In the genomic region with DNA sequence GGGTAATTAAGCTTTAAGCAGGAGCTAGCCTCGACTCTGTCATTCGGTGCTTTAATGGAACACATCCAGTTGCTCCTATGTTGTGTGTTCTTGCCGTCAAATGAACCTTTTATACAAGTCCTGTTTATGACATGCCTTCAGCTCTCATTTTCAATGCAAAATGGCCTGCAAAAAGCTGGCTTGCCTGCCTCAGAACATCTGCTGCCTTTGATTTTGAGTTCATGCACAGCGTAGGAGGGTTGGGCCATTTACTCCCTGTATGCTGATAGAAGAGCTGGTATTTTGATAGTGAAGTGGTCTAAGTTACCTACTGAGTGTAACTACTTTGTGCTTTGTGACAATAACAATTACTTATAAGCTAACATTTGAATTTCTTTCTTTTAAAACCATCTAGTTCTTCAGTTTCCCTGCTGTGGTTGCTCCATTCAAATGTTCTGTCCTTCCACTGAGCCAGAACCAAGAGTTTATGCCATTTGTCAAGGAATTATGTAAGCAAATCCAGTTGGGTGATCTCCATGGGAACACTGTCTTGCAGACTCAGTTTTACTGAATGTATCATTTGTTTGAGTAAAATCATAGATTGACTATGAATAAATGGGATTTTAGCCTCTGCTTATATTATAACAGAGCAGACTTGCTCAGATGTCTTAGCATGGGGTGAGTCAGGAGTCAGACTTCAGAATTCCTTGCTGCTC, we compare ENCODE assay signal across 30 mouse cellular contexts. TPM values are rescaled to one million over a fixed set of nuclear protein-coding genes. Genes with fewer than 3 reads are reported as not detected.
DNase-seq lines count a peak whose midpoint lies in the region; ATAC-seq and TF ChIP-seq lines count a peak whose summit lies in the region.
"Had no signal": no experiment of that assay in that cellular context is flagged by ENCODE, and none has a peak within 500 bp of the region (broad histone marks: within the 10 kb centered on the region; RNA-seq: fewer than 3 reads in every experiment).

No protein-coding gene starts in this region.

- no peak for TF ChIP-seq CTCF in forebrain, postnatal 0 days (IDR thresholded peaks at IDR 0.05; ENCODE audit: low read depth)
- TF ChIP-seq CTCF in stomach, postnatal 0 days (IDR thresholded peaks at IDR 0.05; ENCODE audit: low read depth): no peak

- no peak for DNase-seq in forebrain, postnatal 0 days
- no peak for DNase-seq in forebrain, embryonic 11.5 days (ENCODE audit: low spot score)
- peak; percentile 40 to 67 for DNase-seq in layer of hippocampus, adult 18-20 months (ENCODE audit: low spot score in 2 of 2)
- no peak for DNase-seq in layer of hippocampus, postnatal 10 days (ENCODE audit: low spot score in 2 of 2)
- no peak for DNase-seq in stomach, postnatal 0 days (ENCODE audit: low spot score)
- no peak for DNase-seq in cerebellum, postnatal 25 days
- DNase-seq: adrenal gland, postnatal 10 days; adrenal gland, postnatal 36 days; B cell, adult 2 months; cerebellum, adult 11-12 months; cerebellum, adult 8-10 months; cerebellum, postnatal 10 days; gastrocnemius, postnatal 10 days; gastrocnemius, postnatal 36 days; heart, adult 2 months; heart, postnatal 14 days; heart, postnatal 4 days had no signal

- ATAC-seq in forebrain, postnatal 0 days: peak; percentile 28; the same call in 1 of the 2 replicates
- no peak for ATAC-seq in forebrain, embryonic 11.5 days (replicated peaks; ENCODE audit: low FRiP score)
- ATAC-seq in stomach, embryonic 14.5 days (ENCODE audit: insufficient number of reproducible peaks, insufficient read depth, low FRiP score, low read depth): no peak
- no peak for ATAC-seq in stomach, postnatal 0 days (ENCODE audit: low FRiP score, low TSS enrichment)
- ATAC-seq: forebrain, embryonic 16.5 days; hindbrain, postnatal 0 days; inflammation-experienced regulatory T-cells, adult 6 months; Patski had no signal

- no peak for TF ChIP-seq EP300 in stomach, postnatal 0 days (optimal IDR thresholded peaks at IDR 0.05)

- H3K36me3 ChIP-seq in forebrain, postnatal 0 days (ENCODE audit: insufficient read depth): peaks cover 73% of the 10 kb centered on the region
- H3K36me3 ChIP-seq in forebrain, embryonic 11.5 days (ENCODE audit: control insufficient read depth, insufficient read depth, low read length): peaks cover 6% of the 10 kb centered on the region; the same call in 1 of the 2 replicates
- peaks cover 70% of the 10 kb centered on the region for H3K36me3 ChIP-seq in stomach, embryonic 14.5 days (ENCODE audit: control insufficient read depth, insufficient read depth, low read length)
- H3K36me3 ChIP-seq in stomach, postnatal 0 days (ENCODE audit: control insufficient read depth, insufficient read depth, low read length): peaks cover 23% of the 10 kb centered on the region

- no peak overlapping the region for H3K27ac ChIP-seq in forebrain, postnatal 0 days (ENCODE audit: low read depth, low read length)
- no peak overlapping the region for H3K27ac ChIP-seq in forebrain, embryonic 11.5 days (ENCODE audit: low read depth, low read length)
- peak overlapping the region; percentile 44; the same call in 1 of the 2 replicates for H3K27ac ChIP-seq in stomach, embryonic 14.5 days (ENCODE audit: low read length)
- no peak overlapping the region for H3K27ac ChIP-seq in stomach, postnatal 0 days (replicated peaks)
- H3K27ac ChIP-seq: forebrain, embryonic 10.5 days; heart, adult 2 months; heart, embryonic 10.5 days; heart, embryonic 13.5 days; hindbrain, embryonic 14.5 days; hindbrain, postnatal 0 days had no signal

- no peak overlapping the region for H3K9ac ChIP-seq in forebrain, postnatal 0 days
- H3K9ac ChIP-seq in forebrain, embryonic 11.5 days (ENCODE audit: low read length): no peak overlapping the region
- H3K9ac ChIP-seq in stomach, embryonic 14.5 days (replicated peaks; ENCODE audit: low read depth, low read length): no peak overlapping the region
- H3K9ac ChIP-seq in stomach, postnatal 0 days (ENCODE audit: low read length): no peak overlapping the region
- H3K9ac ChIP-seq: heart, embryonic 13.5 days; hindbrain, embryonic 14.5 days had no signal

- H3K27me3 ChIP-seq in forebrain, postnatal 0 days (ENCODE audit: insufficient read depth, low read length): no peaks in the 10 kb centered on the region
- no peaks in the 10 kb centered on the region for H3K27me3 ChIP-seq in forebrain, embryonic 11.5 days (ENCODE audit: control insufficient read depth, insufficient read depth, low read length)
- no peaks in the 10 kb centered on the region for H3K27me3 ChIP-seq in stomach, embryonic 14.5 days (ENCODE audit: control insufficient read depth, insufficient read depth, low read length)
- H3K27me3 ChIP-seq in stomach, postnatal 0 days (ENCODE audit: control insufficient read depth, insufficient read depth, low read length): no peaks in the 10 kb centered on the region
- H3K27me3 ChIP-seq: CH12.LX; heart, embryonic 13.5 days; Patski had no signal

- H3K4me1 ChIP-seq in forebrain, postnatal 0 days (ENCODE audit: insufficient read depth): no peaks in the 10 kb centered on the region
- H3K4me1 ChIP-seq in forebrain, embryonic 11.5 days (replicated peaks; ENCODE audit: control insufficient read depth, insufficient read depth, low read length): no peaks in the 10 kb centered on the region
- no peaks in the 10 kb centered on the region for H3K4me1 ChIP-seq in stomach, embryonic 14.5 days (ENCODE audit: control insufficient read depth, insufficient read depth, low read length)
- no peaks in the 10 kb centered on the region for H3K4me1 ChIP-seq in stomach, postnatal 0 days (replicated peaks; ENCODE audit: control insufficient read depth, insufficient read depth)
- H3K4me1 ChIP-seq: forebrain, embryonic 10.5 days; heart, embryonic 10.5 days; heart, embryonic 13.5 days had no signal

- H3K4me3 ChIP-seq in forebrain, postnatal 0 days (ENCODE audit: low read depth, low read length): no peak overlapping the region
- H3K4me3 ChIP-seq in forebrain, embryonic 11.5 days (ENCODE audit: low read depth, low read length): no peak overlapping the region
- no peak overlapping the region for H3K4me3 ChIP-seq in stomach, embryonic 14.5 days (ENCODE audit: low read depth, low read length)
- no peak overlapping the region for H3K4me3 ChIP-seq in stomach, postnatal 0 days (ENCODE audit: low read depth, low read length)
- H3K4me3 ChIP-seq: forebrain, embryonic 10.5 days; heart, adult 2 months; heart, embryonic 10.5 days; heart, embryonic 13.5 days had no signal

- H3K4me2 ChIP-seq in forebrain, postnatal 0 days (ENCODE audit: low read depth): no peak overlapping the region
- no peak overlapping the region for H3K4me2 ChIP-seq in forebrain, embryonic 11.5 days (ENCODE audit: low read depth, low read length, severe bottlenecking)
- no peak overlapping the region for H3K4me2 ChIP-seq in stomach, embryonic 14.5 days (replicated peaks; ENCODE audit: low read depth, low read length)
- H3K4me2 ChIP-seq in stomach, postnatal 0 days (replicated peaks; ENCODE audit: low read depth): no peak overlapping the region
- H3K4me2 ChIP-seq: heart, embryonic 13.5 days; hindbrain, embryonic 14.5 days had no signal

- WGBS in forebrain, postnatal 0 days: 53% methylated on average over 4 of the region's 4 CpGs
- WGBS in forebrain, embryonic 11.5 days: 93% methylated on average over 4 of the region's 4 CpGs
- WGBS in stomach, embryonic 14.5 days: 71% methylated on average over 4 of the region's 4 CpGs
- WGBS in stomach, postnatal 0 days: 73% methylated on average over 4 of the region's 4 CpGs

- H3K9me3 ChIP-seq in forebrain, postnatal 0 days (ENCODE audit: low read length): no peaks in the 10 kb centered on the region
- H3K9me3 ChIP-seq in forebrain, embryonic 11.5 days (ENCODE audit: control insufficient read depth, low read length): no peaks in the 10 kb centered on the region
- no peaks in the 10 kb centered on the region for H3K9me3 ChIP-seq in stomach, embryonic 14.5 days (ENCODE audit: control insufficient read depth, low read depth, low read length)
- H3K9me3 ChIP-seq in stomach, postnatal 0 days (ENCODE audit: control insufficient read depth, low read length): no peaks in the 10 kb centered on the region
- H3K9me3 ChIP-seq: forebrain, embryonic 10.5 days; G1E; heart, embryonic 10.5 days; heart, embryonic 13.5 days had no signal

RNA-seq across cellular contexts. Expression of gene Gars, which starts 38.9 kb away (rescaled TPM):
- total RNA-seq in forebrain, postnatal 0 days (2014; rRNA removed): 180 and 191 TPM in 2 replicates
- polyA plus RNA-seq in forebrain, postnatal 0 days (2015; fragmentation: Nextera tagmentation; extraction: Ambion mirVana): 222 TPM in 2 replicates
- polyA plus RNA-seq in forebrain, embryonic 11.5 days (2014; fragmentation: Nextera tagmentation; extraction: Ambion mirVana): 210 and 225 TPM in 2 replicates
- 100 to 1,000 TPM; 123 to 131 TPM for total RNA-seq in layer of hippocampus, adult 18-20 months (2021)
- total RNA-seq in layer of hippocampus, postnatal 10 days (2021): 100 to 1,000 TPM; 165 to 171 TPM
- polyA plus RNA-seq in stomach, embryonic 14.5 days (2014; fragmentation: Nextera tagmentation; extraction: Ambion mirVana): 123 and 138 TPM in 2 replicates
- polyA plus RNA-seq in stomach, postnatal 0 days (2015; fragmentation: Nextera tagmentation; extraction: Ambion mirVana): 103 TPM in 2 replicates

RNA-seq across cellular contexts. Expression of gene Crhr2, which starts 56.1 kb away (rescaled TPM):
- total RNA-seq in forebrain, postnatal 0 days (2014; rRNA removed): 1.1 and 1.3 TPM in 2 replicates
- polyA plus RNA-seq in forebrain, postnatal 0 days (2015; fragmentation: Nextera tagmentation; extraction: Ambion mirVana): 1.2 and 1.6 TPM in 2 replicates
- 0.08 and 0.09 TPM in 2 replicates for polyA plus RNA-seq in forebrain, embryonic 11.5 days (2014; fragmentation: Nextera tagmentation; extraction: Ambion mirVana)
- total RNA-seq in layer of hippocampus, adult 18-20 months (2021): 1 to 10 TPM; 2.3 to 4.9 TPM
- 1 to 10 TPM; 2.3 to 3.2 TPM for total RNA-seq in layer of hippocampus, postnatal 10 days (2021)
- 0.24 and 0.36 TPM in 2 replicates for polyA plus RNA-seq in stomach, embryonic 14.5 days (2014; fragmentation: Nextera tagmentation; extraction: Ambion mirVana)
- 0.12 and 0.23 TPM in 2 replicates for polyA plus RNA-seq in stomach, postnatal 0 days (2015; fragmentation: Nextera tagmentation; extraction: Ambion mirVana)
- total RNA-seq: adrenal gland, postnatal 36 days; CH12.LX; granulocyte monocyte progenitor cell, adult 5-6 weeks had no signal
- polyA plus RNA-seq: embryonic facial prominence, embryonic 11.5 days; G1E; inflammation-experienced regulatory T-cells, adult 6 months; Patski had no signal

Comparison
In these comparisons a context has a peak if more than half of its experiments do, and no peak if none do; other contexts are left out.
1. DNase-seq: peak in layer of hippocampus, adult 18-20 months (2 of 2); none in forebrain, postnatal 0 days (single experiment), forebrain, embryonic 11.5 days (single experiment), layer of hippocampus, postnatal 10 days (0 of 2), stomach, postnatal 0 days (single experiment) and cerebellum, postnatal 25 days (0 of 2).